Mouse (Mus musculus): ENCODE data around the gene Grb14. TPM values are rescaled to one million over a fixed set of nuclear protein-coding genes. Genes with fewer than 3 reads are reported as not detected.

Grb14 gene
- polyA plus RNA-seq, 1 experiment from 2014 or later, result 8.0 TPM

- 59% methylated on average over 1 of the region's 1 CpGs for WGBS
- ATAC-seq (ENCODE audit: low FRiP score, low read depth), result no peak
- H3K36me3 ChIP-seq, result no peaks in the 10 kb centered on the region
- peaks cover 5% of the 10 kb centered on the region; the same call in 1 of the 2 replicates for H3K4me1 ChIP-seq
- H3K27ac ChIP-seq (replicated peaks), result no peak overlapping the region
- H3K9ac ChIP-seq (replicated peaks), result no peak overlapping the region
- no peaks in the 10 kb centered on the region for H3K27me3 ChIP-seq
- H3K4me3 ChIP-seq, result no peak overlapping the region
- H3K4me2 ChIP-seq (replicated peaks), result no peak overlapping the region
- H3K9me3 ChIP-seq, result no peaks in the 10 kb centered on the region
These were observed 51.7 kb downstream of the Grb14 start for GRCm38 (mm10) chr2:64973125-64973524.

GRCm38 (mm10) chr2:64971828-64972227 is 53.0 kb downstream of the Grb14 start:
- Histone ChIP-seq H3K9me3 (no peaks in the 10 kb centered on the region), H3K27ac (replicated peaks) (no peak overlapping the region), H3K36me3 (no peaks in the 10 kb centered on the region), H3K27me3 (no peaks in the 10 kb centered on the region), H3K4me1 (peaks cover 9% of the 10 kb centered on the region; the same call in 1 of the 2 replicates), H3K9ac (replicated peaks) (no peak overlapping the region), H3K4me2 (replicated peaks) (no peak overlapping the region), H3K4me3 (no peak overlapping the region)
- ATAC-seq (ENCODE audit: low FRiP score, low read depth), result no peak
- 62% methylated on average over 5 of the region's 5 CpGs for WGBS

GRCm38 (mm10) chr2:64970992-64971391 is 53.8 kb downstream of the Grb14 start:
- no peak overlapping the region for H3K27ac ChIP-seq (replicated peaks)
- peak; percentile 31; the same call in 1 of the 2 replicates for ATAC-seq (ENCODE audit: low FRiP score, low read depth)
- H3K4me1 ChIP-seq, result peaks cover 10% of the 10 kb centered on the region; the same call in 1 of the 2 replicates
- H3K4me3 ChIP-seq, result no peak overlapping the region
- no peaks in the 10 kb centered on the region for H3K27me3 ChIP-seq
- H3K36me3 ChIP-seq, result no peaks in the 10 kb centered on the region
- H3K9ac ChIP-seq (replicated peaks), result no peak overlapping the region
- 61% methylated on average over 8 of the region's 8 CpGs for WGBS
- H3K4me2 ChIP-seq (replicated peaks), result no peak overlapping the region
- H3K9me3 ChIP-seq, result no peaks in the 10 kb centered on the region

GRCm38 (mm10) chr2:64966893-64967444 is 57.8 kb downstream of the Grb14 start:
- H3K36me3 ChIP-seq, result no peaks in the 10 kb centered on the region
- H3K27ac ChIP-seq (replicated peaks), result no peak overlapping the region
- H3K4me1 ChIP-seq, result peaks cover 5% of the 10 kb centered on the region; the same call in 1 of the 2 replicates
- H3K9me3 ChIP-seq, result no peaks in the 10 kb centered on the region
- 72% methylated on average over 6 of the region's 6 CpGs for WGBS
- ATAC-seq (ENCODE audit: low FRiP score, low read depth), result peak; percentile 66
- H3K9ac ChIP-seq (replicated peaks), result no peak overlapping the region
- H3K4me2 ChIP-seq (replicated peaks), result no peak overlapping the region
- no peak overlapping the region for H3K4me3 ChIP-seq
- H3K27me3 ChIP-seq, result no peaks in the 10 kb centered on the region

- 84% methylated on average over 6 of the region's 6 CpGs for WGBS
- no peak for ATAC-seq (ENCODE audit: low FRiP score, low read depth)
- H3K9ac ChIP-seq (replicated peaks), result no peak overlapping the region
- H3K27ac ChIP-seq (replicated peaks), result no peak overlapping the region
- no peak overlapping the region for H3K4me2 ChIP-seq (replicated peaks)
- H3K27me3 ChIP-seq, result no peaks in the 10 kb centered on the region
- H3K9me3 ChIP-seq, result no peaks in the 10 kb centered on the region
- no peak overlapping the region for H3K4me3 ChIP-seq
- H3K36me3 ChIP-seq, result no peaks in the 10 kb centered on the region
- H3K4me1 ChIP-seq, result peaks cover 5% of the 10 kb centered on the region; the same call in 1 of the 2 replicates
These were observed 58.5 kb downstream of the Grb14 start for GRCm38 (mm10) chr2:64966323-64966722.

- 33% methylated on average over 5 of the region's 5 CpGs for WGBS
- H3K9me3 ChIP-seq, result no peaks in the 10 kb centered on the region
- no peaks in the 10 kb centered on the region for H3K36me3 ChIP-seq
- no peaks in the 10 kb centered on the region for H3K27me3 ChIP-seq
- ATAC-seq (ENCODE audit: low FRiP score, low read depth), result peak; percentile 82
- H3K9ac ChIP-seq (replicated peaks), result no peak overlapping the region
- no peak overlapping the region for H3K27ac ChIP-seq (replicated peaks)
- H3K4me2 ChIP-seq (replicated peaks), result no peak overlapping the region
- peaks cover 5% of the 10 kb centered on the region; the same call in 1 of the 2 replicates for H3K4me1 ChIP-seq
- no peak overlapping the region for H3K4me3 ChIP-seq
These were observed 59.4 kb downstream of the Grb14 start for GRCm38 (mm10) chr2:64965227-64965864.

- H3K36me3 ChIP-seq, result no peaks in the 10 kb centered on the region
- no peak for ATAC-seq (ENCODE audit: low FRiP score, low read depth)
- no peak overlapping the region for H3K27ac ChIP-seq (replicated peaks)
- 71% methylated on average over 4 of the region's 4 CpGs for WGBS
- no peak overlapping the region for H3K9ac ChIP-seq (replicated peaks)
- H3K4me1 ChIP-seq, result peaks cover 8% of the 10 kb centered on the region; the same call in 1 of the 2 replicates
- no peaks in the 10 kb centered on the region for H3K27me3 ChIP-seq
- H3K4me3 ChIP-seq, result no peak overlapping the region
- no peaks in the 10 kb centered on the region for H3K9me3 ChIP-seq
- H3K4me2 ChIP-seq (replicated peaks), result no peak overlapping the region
These were observed 62.6 kb downstream of the Grb14 start for GRCm38 (mm10) chr2:64962196-64962595.

- Histone ChIP-seq H3K27me3 (no peaks in the 10 kb centered on the region), H3K27ac (replicated peaks) (no peak overlapping the region), H3K36me3 (no peaks in the 10 kb centered on the region), H3K9ac (replicated peaks) (no peak overlapping the region), H3K9me3 (no peaks in the 10 kb centered on the region), H3K4me2 (replicated peaks) (no peak overlapping the region), H3K4me3 (no peak overlapping the region), H3K4me1 (0 out of 2 replicates have a peak, but pooled peaks cover 3% of the 10 kb centered on the region)
- ATAC-seq (ENCODE audit: low FRiP score, low read depth), result no peak
- 76% methylated on average over 3 of the region's 3 CpGs for WGBS
These were observed 63.4 kb downstream of the Grb14 start for GRCm38 (mm10) chr2:64961381-64961780.

- WGBS, result 75% methylated on average over 4 of the region's 4 CpGs
- no peaks in the 10 kb centered on the region for H3K27me3 ChIP-seq
- H3K27ac ChIP-seq (replicated peaks), result no peak overlapping the region
- H3K9me3 ChIP-seq, result no peaks in the 10 kb centered on the region
- H3K9ac ChIP-seq (replicated peaks), result no peak overlapping the region
- no peak overlapping the region for H3K4me2 ChIP-seq (replicated peaks)
- H3K4me3 ChIP-seq, result no peak overlapping the region
- no peaks in the 10 kb centered on the region for H3K36me3 ChIP-seq
- no peak for ATAC-seq (ENCODE audit: low FRiP score, low read depth)
- H3K4me1 ChIP-seq, result 0 out of 2 replicates have a peak, but pooled peaks cover 3% of the 10 kb centered on the region
These were observed 65.1 kb downstream of the Grb14 start for GRCm38 (mm10) chr2:64959657-64960056.

GRCm38 (mm10) chr2:64955441-64955840 is 69.3 kb downstream of the Grb14 start:
- no peak for ATAC-seq (ENCODE audit: low FRiP score, low read depth)
- Histone ChIP-seq H3K4me2 (replicated peaks) (no peak overlapping the region), H3K36me3 (no peaks in the 10 kb centered on the region), H3K27ac (replicated peaks) (no peak overlapping the region), H3K27me3 (no peaks in the 10 kb centered on the region), H3K4me1 (0 out of 2 replicates have a peak, but pooled peaks cover 3% of the 10 kb centered on the region), H3K9me3 (no peaks in the 10 kb centered on the region), H3K4me3 (no peak overlapping the region), H3K9ac (replicated peaks) (no peak overlapping the region)
- 76% methylated on average over 1 of the region's 1 CpGs for WGBS

- Histone ChIP-seq H3K9ac (replicated peaks) (no peak overlapping the region), H3K27me3 (no peaks in the 10 kb centered on the region), H3K9me3 (no peaks in the 10 kb centered on the region), H3K36me3 (no peaks in the 10 kb centered on the region), H3K4me2 (replicated peaks) (no peak overlapping the region), H3K27ac (replicated peaks) (no peak overlapping the region), H3K4me1 (no peaks in the 10 kb centered on the region), H3K4me3 (no peak overlapping the region)
- peak; percentile 14; the same call in 1 of the 2 replicates for ATAC-seq (ENCODE audit: low FRiP score, low read depth)
- WGBS, result 37% methylated on average over 2 of the region's 2 CpGs
These were observed 75.6 kb downstream of the Grb14 start for GRCm38 (mm10) chr2:64949210-64949609.

GRCm38 (mm10) chr2:64948418-64949169 is 76.2 kb downstream of the Grb14 start:
- Histone ChIP-seq H3K4me3 (no peak overlapping the region), H3K4me1 (no peaks in the 10 kb centered on the region), H3K9ac (replicated peaks) (no peak overlapping the region), H3K36me3 (no peaks in the 10 kb centered on the region), H3K4me2 (replicated peaks) (no peak overlapping the region), H3K27me3 (no peaks in the 10 kb centered on the region), H3K27ac (replicated peaks) (no peak overlapping the region), H3K9me3 (no peaks in the 10 kb centered on the region)
- WGBS, result 80% methylated on average over 12 of the region's 12 CpGs
- peak; percentile 82 for ATAC-seq (ENCODE audit: low FRiP score, low read depth)

Data from midbrain, embryonic 12.5 days (tissue).